Mouse (Mus musculus) gastrocnemius, postnatal 25 days (tissue): ENCODE results near the gene Mocs3. TPM values are rescaled to one million over a fixed set of nuclear protein-coding genes. Genes with fewer than 3 reads are reported as not detected.

Experiments used
- DNase-seq: peaks from one replicate; pipeline ENCODE4 v3.0.0; 2022
- total RNA-seq, 2 experiments: library from RNA; stranded (reverse); gene quantifications; 1 replicate in 1 of 2; 2 replicates in 1 of 2; pipeline ENCODE4 v1.2.3; 2021

Mocs3 gene
- total RNA-seq, 2 experiments from 2014 or later = 3.9 to 4.0 TPM

DNA sequence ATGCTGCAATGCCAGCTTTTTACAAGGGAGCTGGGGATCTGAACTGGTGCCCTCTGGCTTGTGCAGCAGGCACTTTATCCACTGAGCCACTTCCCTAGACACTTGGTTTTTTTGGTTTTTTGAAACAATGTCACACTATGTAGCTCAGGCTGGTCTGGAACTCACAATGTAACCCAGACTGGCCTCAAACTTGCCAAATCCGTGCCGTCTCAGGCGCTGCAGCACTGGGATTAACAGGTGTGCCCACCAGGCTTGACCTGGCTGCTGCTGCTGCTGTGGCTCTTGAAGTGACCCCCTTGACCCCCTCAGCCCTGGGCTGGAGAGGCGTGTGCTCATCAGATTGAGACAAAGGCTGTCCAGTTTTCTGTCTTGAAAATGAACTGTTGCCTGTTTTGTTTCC, 7.9 kb downstream of the Mocs3 start:
- no peak for DNase-seq

DNA sequence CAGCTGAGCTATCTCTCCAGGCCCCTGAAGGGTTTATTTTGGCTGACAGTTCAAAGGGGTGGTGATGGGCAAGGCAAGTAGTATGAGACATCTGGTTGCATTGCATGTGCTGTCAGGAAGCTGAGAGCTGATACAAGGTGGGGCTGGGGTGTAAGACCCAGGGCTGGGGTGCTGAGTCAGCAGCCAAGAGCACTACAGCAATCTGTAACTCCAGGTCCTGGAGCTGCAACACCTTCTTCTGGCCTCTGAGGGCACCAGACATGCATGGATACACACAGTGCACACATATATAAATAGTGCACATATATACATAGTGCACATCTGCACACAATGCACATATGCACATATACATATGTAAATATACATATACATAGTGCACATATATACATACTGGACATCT, 12.4 kb downstream of the Mocs3 start:
- DNase-seq = no peak

DNA sequence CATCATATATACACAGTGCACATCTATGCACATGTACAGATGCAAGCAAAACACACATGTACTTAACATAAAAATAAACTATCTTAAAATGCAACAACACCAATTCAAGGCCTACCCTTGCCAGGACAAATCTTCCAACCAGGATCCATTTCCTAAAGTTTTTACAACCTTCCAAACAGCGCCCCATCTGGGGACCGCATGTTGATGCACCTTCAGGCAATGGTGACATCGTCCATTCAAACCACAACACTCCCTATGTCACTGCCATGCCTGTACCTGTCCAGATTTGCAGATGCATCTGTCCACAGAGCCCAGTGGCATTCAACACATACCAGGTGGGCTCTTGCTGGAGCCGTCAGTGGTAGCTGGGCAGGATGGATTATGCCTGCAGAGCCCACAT, 12.9 kb downstream of the Mocs3 start:
- no peak for DNase-seq

DNA sequence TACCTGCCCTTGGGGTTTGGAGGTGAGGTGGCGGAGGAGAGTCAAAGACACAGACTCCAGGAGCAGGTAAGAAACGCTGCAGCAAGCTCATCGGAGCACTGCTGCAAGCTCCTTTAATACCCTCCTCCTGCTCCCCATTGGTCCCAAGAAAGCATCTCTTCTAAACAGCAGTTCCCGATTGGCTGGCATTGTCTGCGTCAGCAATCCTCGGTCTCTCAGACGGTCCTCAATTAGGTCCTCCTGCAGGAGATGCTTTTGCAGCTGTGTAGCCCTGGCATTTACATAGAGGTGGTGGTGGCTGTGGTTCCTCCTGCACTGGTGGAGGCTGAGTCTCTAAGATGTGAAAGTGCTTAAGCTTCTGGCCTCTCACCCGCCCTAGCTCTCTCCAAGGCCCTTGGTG, 15.1 kb downstream of the Mocs3 start:
- no peak for DNase-seq

DNA sequence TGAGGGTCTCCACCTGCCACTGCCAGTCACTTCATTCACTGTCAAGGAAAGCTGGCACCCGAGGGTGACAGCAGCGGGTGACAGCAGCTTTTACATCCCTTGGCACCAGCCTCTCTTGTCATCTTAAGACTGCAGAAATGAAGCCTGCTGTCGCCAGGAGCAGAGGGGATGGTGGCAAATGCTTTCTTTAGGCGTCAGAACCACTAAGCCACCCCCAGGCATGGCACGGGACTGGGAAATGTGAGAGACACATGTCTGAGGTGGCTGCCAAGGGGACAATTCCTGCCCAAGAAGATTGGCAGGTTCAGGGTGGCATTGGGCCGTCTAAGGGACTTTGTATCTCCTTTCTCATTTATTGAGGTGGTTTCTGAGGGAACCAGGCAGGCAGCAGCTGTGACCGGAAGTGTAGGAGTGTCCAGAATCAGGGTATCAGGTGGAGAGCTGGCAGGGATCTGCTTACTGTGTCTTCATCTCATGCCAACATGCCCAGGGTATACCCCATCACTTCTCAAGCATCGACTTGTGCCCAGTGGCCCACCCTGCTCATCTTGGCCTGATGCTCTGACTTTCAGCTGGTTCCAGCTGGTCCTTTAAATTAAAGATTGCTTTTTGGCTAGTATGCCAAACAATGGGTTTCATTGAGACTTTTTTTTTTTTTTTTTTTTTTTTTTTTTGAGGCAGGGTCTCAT, 17.9 kb downstream of the Mocs3 start:
- DNase-seq = no peak

DNA sequence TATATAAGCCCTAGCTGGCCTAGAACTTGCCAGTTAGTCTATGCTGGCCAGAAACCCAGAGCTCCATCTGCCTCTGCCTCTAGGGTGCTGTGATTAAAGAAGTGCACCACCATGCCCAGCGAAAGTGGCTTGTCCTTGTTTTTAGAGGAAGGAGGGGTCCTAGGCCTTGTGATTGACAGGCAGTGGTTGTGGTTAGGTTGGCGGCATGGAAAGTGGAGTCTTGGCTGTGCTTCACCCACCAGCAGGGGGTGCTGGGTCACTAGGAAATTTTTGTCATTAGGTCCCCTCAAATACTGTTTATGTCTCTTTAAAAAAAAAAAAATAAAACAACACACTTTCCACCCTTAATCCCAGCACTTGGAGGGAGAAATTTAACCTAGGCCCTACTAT, 18.4 kb downstream of the Mocs3 start:
- DNase-seq = no peak

DNA sequence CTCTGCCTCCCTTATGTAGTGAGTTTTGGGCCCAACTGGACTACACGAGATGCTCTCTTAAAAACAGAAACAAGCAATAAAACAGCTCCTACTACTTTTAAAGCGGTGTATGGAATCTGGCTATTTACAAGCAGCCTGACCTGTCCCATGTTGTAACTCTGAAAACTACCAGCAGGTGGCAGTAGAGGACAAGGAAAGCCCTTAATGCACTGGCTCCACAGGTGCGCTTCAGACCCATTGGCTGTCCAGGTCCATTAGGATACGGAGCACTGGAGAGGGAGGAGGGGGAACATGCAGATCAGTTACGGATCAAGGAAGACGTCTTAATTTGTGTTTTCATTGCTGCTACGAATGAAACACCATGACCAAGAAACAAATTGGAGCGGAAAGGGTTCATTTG, 19.8 kb downstream of the Mocs3 start:
- peak; percentile 19 for DNase-seq

DNA sequence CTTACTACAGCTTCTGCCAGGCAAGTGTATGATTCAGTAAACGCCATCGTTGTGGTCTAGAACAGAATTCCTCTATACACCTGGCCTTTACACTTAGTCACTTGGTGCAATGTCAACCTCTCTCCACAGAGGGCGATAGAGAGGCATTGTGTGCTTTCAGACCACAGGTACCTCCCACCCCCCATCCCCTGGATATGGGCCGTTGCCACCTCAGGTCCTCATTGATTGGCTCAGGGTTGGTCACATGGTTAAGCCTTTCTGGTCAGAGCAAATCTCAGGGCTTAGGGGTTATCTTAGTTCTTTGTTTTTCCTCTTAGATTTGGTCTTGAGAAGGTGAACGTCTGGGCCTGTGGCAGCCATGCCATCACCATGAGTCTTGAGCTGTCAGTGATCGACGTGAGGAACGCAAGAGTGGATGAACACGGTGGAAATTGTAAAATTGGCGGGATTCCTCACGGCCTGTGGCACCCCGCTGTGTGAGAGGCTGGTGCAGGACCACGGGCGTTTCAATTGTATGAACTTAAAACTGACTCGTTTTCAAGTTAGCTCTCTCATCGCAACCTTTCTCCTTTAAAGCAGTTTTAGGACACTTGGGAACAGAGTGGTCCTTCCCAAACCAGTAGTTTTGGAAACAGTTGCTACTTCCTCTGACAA, 22.3 kb downstream of the Mocs3 start:
- no peak for DNase-seq

DNA sequence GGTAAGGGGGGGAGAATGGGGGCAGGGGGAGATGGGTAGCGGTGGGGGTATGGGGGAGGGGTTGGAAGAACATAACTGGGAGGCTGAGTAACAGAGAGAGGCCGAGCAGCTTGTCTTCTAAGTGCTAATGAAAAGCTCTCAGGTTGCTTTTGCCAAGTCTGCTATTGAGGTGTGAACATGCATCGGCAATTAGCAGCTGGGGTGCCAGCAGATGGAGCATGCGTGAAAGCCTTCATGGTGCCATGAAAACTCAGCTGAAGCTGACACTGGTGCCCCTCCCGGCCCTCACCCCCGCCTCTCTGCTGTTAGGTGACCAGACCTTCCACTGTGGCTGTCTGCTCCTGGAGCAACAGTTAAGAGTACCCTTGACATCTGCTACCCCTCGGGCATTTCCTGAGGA, 23.4 kb downstream of the Mocs3 start:
- no peak for DNase-seq

DNA sequence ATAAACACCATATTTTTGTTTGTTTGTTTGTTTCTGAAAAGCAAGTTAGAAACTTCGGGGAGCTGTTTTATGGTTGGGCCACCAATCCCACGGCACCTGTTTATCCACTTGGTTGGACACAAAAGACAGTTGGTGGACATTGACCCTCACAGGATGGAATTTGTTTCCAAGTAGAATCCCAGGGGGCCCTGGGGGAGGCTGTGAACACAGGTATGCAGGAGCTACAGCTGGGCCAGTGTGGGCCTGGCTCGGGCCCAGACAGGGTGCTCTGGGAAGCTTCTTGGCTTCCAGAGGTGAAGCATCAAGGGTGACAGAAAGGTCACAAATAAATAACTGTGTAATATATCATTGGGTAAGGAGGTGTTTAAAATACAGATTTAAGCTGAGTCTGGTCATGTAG, 26.1 kb downstream of the Mocs3 start:
- DNase-seq = no peak

DNA sequence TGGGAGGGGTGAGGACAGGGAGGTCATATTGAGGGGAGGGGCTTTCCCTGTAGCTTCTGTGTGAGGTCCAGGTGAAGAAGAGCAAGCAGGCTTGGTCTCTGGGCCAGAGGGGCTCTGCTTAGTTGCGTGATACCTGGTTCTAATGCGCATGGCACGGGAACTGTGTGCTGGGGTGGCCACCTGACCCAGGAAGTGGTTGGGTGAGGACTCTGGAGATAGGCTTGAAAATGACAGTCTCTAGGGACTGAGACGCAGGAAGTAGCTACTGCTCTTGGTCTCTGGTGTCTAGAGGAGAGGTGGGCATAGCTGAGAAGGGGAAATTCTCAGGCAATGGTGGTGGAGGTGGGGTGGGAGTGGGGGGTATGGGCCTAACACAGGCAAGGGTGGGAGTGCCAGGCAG, 26.8 kb downstream of the Mocs3 start:
- no peak for DNase-seq

DNA sequence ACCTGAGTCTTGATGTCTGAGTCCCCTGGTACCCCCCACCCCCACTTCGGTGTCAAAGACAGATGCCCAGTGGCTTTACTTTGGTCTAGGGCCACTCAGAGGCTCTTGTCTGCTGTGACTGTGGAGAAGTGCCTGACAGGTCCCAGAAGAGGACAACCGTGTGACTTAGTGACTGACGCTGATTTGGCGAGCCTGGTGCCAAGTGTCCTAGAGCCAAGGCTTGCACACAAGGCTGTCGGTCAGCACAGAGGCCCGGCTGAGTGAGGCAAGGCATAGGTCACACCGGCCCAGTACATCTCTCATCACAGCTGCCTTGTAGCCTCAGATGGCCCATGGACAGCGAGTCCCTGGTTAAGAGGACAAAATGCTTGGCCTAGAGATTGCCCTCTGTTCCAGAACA, 28.6 kb downstream of the Mocs3 start:
- no peak for DNase-seq

DNA sequence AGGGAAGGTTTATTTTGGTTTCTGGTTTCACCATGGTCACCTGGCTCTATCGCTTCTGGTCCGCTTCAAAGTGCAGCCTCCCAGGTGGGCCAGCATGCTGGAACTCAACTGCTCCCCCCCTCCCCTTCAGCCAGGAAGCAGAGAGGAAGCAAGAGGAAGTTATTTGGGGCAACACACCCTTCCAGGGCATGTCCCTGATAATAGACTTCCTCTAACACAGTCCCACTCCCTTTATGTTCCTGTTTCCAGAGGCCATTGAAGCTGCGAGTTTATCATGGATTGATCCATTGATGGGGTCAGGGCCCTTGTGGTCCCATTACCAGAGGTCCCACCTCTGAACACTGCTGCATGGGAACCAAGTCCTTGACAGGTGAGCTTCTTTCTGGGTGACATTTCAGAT, 29.7 kb downstream of the Mocs3 start:
- DNase-seq = no peak

DNA sequence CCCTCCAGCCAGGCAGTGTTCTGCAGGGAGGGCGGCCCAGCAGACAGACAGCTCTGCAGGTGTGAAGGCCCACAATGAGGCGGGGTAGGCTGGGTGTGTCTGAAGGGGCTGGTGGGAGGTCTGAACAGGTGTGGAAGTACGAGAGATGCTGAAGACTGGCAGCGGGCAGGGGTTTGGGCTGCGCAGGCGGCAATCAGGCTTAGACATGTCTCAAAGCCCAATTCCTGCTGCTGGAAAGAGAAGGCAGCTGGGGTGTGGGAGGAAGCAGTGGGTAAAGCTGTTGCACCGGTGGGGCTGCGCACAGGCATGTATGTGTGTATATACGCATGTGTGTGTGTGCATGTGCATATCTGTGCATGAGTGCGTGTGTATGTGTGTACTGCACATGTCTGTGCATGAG, 30.5 kb downstream of the Mocs3 start:
- DNase-seq = no peak

DNA sequence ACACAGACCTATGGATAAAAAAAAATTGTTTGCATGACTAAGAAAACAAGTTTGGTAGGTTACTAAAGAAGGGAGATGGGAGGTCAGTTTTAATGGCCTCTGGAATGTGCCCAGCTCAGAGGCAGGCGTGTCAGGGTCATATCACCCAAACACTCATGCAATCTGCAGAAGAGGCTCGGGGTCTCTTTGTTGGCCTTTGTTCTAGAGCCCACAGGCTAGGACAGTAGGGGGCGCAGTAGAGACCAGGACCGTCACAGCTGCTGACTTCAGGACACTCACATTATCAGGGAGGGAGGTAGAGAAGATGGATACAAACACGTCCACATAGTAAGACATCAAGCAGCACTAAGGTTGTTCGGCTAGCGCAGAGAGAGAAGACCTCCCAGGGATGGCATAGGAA, 37.6 kb downstream of the Mocs3 start:
- DNase-seq = no peak

DNA sequence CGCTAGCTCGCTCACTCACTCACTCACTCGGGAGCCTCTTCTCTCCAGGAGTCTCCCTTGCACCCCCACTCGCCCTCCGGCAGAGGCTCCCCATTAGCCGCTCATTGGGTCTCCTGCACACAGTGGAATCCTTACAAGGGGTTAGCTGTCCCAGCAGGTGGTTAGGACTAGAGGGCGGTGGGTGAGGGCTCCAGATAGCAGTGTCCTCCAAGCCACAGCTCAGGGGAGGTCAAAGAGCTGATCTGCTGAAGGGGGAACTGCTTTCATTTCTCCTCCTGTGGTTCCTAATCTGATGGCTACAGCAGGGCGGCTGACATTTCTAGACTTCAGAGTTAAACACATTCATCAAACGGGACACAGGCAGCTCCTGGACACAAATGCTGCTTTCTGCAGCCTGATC, 43.0 kb downstream of the Mocs3 start:
- DNase-seq = no peak

DNA sequence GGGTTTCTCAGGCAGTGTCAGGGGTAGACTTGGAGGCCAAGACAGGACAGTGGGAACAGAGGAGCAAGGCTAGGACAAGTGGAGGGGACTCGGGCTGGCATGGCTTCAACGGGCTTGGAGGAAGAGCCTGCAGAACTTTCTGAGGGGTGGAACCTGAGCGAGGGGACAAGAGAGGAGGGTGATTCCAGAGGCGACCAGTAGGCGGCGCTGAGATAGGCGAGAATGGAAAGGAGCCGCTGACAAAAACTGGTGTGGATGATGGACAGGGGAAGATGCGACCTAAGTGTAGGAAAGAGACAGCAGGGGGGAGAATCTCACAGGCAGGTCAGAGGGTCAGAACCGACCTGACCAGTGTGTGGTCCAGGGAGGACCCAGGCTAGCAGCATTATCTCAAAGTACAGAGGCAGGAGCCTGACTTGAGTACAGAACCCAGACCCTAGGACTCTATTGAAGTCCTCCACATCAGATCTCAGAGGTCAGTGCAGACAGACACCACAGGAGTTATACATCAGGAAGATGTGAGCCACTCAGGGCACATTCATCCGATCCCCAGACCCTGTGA, 44.0 kb downstream of the Mocs3 start:
- no peak for DNase-seq

DNA sequence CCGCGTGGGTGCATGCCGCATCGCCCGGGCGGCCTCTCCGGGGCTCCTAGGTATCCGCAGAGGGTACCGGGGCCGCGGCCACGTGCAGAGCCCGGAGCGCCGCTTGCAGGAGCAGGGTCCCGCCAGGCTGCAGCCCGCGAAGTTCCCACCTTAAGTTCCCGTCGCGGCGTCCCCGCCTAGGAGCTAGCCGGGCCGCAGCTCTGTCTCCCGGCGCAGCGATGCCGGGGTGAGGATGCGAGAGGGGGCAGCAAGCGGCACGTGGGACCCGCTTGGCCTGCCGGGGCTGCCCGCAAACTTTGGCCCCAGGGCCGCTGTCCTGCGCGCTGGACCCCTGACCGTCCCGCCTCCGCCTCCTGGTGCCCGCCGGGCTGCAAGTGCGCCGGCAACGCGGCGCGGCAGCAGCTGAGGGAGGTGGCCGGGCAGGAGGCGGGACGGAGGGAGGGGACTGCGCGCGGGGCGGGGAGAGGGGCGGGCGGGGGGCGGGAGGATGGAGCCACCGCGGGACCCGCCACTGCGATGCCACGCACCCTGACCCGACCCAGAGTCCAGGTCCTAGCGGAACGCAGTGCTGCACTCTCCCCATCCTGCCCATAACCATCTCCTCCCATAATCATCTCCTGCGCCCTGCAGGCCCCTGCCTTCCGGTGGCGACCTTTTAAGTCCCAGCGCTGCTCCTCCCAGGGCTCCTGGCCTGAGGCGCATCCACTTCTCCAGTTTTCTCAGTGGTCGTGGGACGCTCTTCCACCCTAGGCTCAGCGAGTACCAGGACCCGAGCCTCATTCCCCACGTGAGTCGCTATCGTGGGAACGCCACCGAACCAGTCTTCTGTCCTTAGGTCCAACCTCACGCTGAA, 50.5 kb downstream of the Mocs3 start:
- peak; percentile 44 for DNase-seq

DNA sequence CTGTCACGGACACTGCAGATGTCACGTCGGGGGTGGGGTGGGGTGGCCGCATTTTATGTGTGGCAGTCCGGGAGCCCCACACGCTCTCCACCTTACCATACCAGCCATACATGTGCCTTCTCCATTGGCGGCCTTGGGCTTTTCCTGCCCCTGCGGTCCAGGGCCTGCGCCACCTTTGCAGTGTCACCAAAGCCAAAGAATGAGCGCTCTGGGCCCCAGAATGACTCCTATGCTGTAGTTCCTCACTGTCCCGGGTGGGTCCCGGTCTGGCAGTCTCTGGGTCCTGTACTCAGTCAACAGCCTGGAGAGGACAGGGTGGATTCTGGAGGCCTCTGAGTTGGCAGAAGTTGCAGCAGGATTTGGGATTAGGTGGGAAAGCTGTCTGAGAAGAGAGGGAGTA, 51.2 kb downstream of the Mocs3 start, which contains the start of gene Kcng1:
TSS of gene Kcng1 (minus strand) at position 155 of the 400 bp plus-strand sequence.
- no peak for DNase-seq
